Mouse (Mus musculus) CH12.LX (cell line): ENCODE results near the gene Ppil6.

Experiments
- CHD1 ChIP-seq: IDR thresholded peaks from 2 replicates; pipeline ENCODE4 v1.6.1; 2012; ENCODE audit warnings: low read depth, low read length, improper control_type of control experiment, inconsistent platforms
- CHD2 ChIP-seq: IDR thresholded peaks from 2 replicates; pipeline ENCODE4 v1.6.1; 2011; ENCODE audit warnings: low read length, improper control_type of control experiment
- CTCF ChIP-seq, 2 experiments: IDR thresholded peaks in 1 of 2; conservative IDR thresholded peaks in 1 of 2; 2 replicates each; pipeline ENCODE4 v1.5.1; 2011 to 2012; ENCODE audit warnings: low read depth in 2 of 2, low read length in 2 of 2, improper control_type of control experiment in 1 of 2, inconsistent platforms in 1 of 2, mild to moderate bottlenecking in 1 of 2, moderate library complexity in 1 of 2
- EP300 ChIP-seq: IDR thresholded peaks from 2 replicates; pipeline ENCODE4 v1.6.1; 2011; ENCODE audit warnings: low read length, improper control_type of control experiment
- HCFC1 ChIP-seq: IDR thresholded peaks from 2 replicates; pipeline ENCODE4 v1.6.1; 2012; ENCODE audit warnings: low read depth, mild to moderate bottlenecking, inconsistent platforms, low read length, improper control_type of control experiment
- MAZ ChIP-seq: IDR thresholded peaks from 2 replicates; pipeline ENCODE4 v1.6.1; 2012; ENCODE audit warnings: low read depth, mild to moderate bottlenecking, inconsistent platforms, low read length, improper control_type of control experiment, moderate library complexity
- MEF2A ChIP-seq: IDR thresholded peaks from 2 replicates; pipeline ENCODE4 v1.6.1; 2014; ENCODE audit warnings: low read depth, mild to moderate bottlenecking, inconsistent platforms, low read length, improper control_type of control experiment, borderline replicate concordance
- MXI1 ChIP-seq: IDR thresholded peaks from 2 replicates; pipeline ENCODE4 v1.6.1; 2011; ENCODE audit warnings: mild to moderate bottlenecking, low read depth, low read length, improper control_type of control experiment
- POLR2A ChIP-seq: IDR thresholded peaks from 2 replicates; pipeline ENCODE4 v1.6.1; 2011; ENCODE audit warnings: low read depth, mild to moderate bottlenecking, improper control_type of control experiment, low read length
- SMC3 ChIP-seq: IDR thresholded peaks from 2 replicates; pipeline ENCODE4 v1.6.1; 2011; ENCODE audit warnings: low read depth, low read length, improper control_type of control experiment
- TBP ChIP-seq: conservative IDR thresholded peaks from 2 replicates; pipeline ENCODE4 v1.6.1; 2011; ENCODE audit warnings: low read depth, low read length, improper control_type of control experiment
- USF1 ChIP-seq: IDR thresholded peaks from 2 replicates; pipeline ENCODE4 v1.6.1; 2014; ENCODE audit warnings: low read depth, mild to moderate bottlenecking, inconsistent platforms, low read length, improper control_type of control experiment
- ZMIZ1 ChIP-seq: IDR thresholded peaks from 2 replicates; pipeline ENCODE4 v1.6.1; 2012; ENCODE audit warnings: low read depth, mild to moderate bottlenecking, inconsistent platforms, low read length, improper control_type of control experiment
- ZNF384 ChIP-seq: IDR thresholded peaks from 2 replicates; pipeline ENCODE4 v1.6.1; 2012; ENCODE audit warnings: low read depth, low read length, improper control_type of control experiment, inconsistent platforms

DNA sequence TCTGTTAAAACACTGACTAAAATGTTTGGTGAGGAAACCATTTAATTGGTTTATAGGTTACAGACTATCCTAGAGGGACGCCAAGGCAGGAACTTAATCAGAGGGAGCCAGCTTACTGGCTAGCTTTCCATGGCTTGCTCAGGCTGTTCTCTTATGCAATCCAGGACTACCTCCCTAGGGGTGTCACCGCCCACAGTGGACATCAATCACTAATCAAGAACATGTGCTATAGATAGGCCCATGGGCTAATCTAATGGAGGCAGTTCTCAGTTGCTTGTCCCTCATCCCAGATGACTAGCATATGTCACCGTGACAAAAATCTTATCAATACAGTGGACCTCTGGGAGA, 47.7 kb downstream of the Ppil6 start:
- TF ChIP-seq ZNF384 (no peak), POLR2A (no peak), MEF2A (no peak), ZMIZ1 (no peak), CHD1 (no peak), HCFC1 (no peak), CHD2 (no peak), MAZ (no peak), CTCF (conservative IDR thresholded peaks at IDR 0.05 in 1 of 2, IDR thresholded peaks at IDR 0.05 in 1 of 2; ENCODE audit: low read depth in 2 of 2, low read length in 2 of 2) (no peak), TBP (no peak), SMC3 (no peak), EP300 (no peak), USF1 (no peak), MXI1 (no peak)
